Mouse (Mus musculus): ENCODE results near the gene Cdk17.
A peak's percentile ranks its signal among the peaks of the same experiment; 100 is the strongest.

The Cdk17 gene

GRCm38 (mm10) chr10:93171182-93171855 lies 10.6 kb downstream of the Cdk17 start:
- no peak for DNase-seq

- no peak for DNase-seq
Measured at GRCm38 (mm10) chr10:93177471-93177870, 16.8 kb downstream of the Cdk17 start.

GRCm38 (mm10) chr10:93177874-93178273 lies 17.2 kb downstream of the Cdk17 start:
- DNase-seq: no peak

DNA sequence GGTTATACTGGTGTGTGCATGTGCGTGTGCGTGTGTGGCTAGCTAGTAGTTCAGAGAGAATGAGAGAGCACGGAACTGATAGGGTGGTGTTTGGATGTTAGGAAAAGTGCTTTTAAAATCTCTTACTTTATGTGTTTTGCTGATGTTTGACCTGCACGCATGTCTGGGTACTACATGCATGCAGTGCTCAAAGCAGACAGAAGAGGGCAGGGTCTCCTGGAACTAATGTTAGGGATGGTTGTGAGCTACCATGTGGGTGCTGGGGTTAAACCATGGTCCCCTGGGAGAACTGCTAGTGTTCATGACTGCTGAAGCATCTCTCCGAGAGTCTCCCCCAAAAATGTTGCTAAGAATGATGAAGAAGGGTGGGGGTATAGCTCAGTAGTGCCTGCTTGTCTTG lies 18.0 kb downstream of the Cdk17 start:
- DNase-seq: no peak

DNA sequence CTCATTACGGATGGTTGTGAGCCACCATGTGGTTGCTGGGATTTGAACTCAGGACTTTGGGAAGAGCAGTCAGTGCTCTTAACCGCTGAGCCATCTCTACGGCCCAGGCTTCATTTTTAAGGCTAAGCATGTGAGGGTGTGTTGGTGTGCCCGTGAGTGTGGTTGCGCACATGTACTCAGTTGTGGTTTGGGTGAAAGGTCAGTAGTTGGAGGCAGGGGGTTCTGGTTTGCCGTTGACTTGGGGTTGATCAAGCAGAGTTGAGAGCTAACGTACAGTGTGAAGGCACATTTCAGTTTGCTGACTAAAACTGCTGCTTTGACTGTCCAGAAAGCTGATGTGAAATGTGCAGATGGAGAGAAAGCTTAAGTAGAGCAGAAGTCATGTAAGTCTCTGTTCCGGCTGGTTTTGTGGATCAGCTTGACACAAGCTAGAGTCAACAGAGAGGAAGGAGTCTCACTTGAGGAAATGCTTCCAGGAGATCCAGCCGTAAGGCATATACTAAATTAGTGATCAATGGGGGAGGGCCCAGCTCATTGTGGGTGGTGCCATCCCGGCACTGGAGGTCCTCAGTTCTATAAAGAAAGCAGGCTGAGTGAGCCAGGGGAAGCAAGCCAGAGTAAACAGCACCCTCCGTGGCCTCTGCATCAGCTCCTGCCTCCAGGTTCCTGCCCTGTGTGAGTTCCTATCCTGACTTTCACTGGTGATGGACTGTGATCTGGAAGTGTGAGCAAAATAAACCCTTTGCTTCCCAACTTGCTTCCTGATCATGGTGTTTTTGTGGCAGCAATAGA lies 19.2 kb downstream of the Cdk17 start:
- no peak for DNase-seq

DNA sequence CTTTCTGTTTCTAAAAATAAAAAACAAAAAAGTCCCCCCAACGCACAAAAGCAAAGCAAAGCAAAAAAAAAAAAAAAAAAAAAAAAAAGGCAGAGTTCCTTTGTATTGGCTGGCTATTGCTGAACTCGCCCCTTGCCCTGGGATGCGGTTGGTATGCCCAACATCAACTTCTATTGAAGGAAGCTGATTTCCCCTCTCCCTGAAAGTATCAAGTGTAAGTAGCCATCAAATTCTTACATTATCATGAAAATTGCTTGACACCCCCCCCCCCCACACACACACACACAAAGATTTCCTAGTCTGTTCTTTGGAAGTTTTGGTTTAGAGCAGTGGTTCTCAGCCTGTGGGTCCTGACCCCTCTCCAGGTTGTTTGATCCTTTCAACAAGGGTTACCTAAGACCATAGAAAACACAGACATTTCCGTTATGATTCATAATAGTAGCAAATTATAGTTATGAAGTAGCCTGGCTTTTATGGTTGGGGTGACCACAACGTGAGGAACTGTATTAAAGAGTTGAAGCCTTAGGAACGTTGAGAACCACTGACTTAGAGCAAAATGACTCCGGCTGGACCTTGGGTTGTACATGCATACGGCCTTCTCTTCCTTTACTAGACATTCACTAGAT lies 23.8 kb downstream of the Cdk17 start:
- DNase-seq: no peak

DNA sequence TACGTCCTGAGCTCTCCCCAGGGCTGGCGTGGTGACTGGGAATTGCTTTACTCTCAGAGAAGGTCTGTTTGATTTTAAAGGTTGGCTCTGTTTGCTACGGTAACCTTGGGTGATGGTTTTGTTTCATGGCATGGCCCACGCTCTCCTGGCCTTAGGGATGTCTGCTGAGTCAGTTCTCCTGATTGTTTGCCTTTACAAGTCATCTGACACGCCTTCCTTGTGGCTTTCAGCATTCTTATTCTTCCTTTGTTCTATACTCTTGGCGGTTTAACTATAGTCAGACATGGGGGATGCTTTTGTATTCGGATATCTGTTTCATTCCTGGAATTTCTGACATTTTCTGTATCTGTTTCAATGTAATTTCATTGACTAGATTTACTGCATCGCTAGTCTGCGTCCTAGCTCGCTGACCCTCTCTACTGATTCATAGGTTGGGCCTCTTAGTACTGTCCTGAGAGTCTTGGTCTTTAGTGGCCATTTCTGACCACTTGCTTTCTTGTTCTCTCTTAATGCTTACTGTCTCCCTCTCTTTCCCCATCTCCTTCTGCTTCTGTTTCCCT lies 27.8 kb downstream of the Cdk17 start:
- DNase-seq: no peak

- no peak for DNase-seq
Measured at GRCm38 (mm10) chr10:93190475-93191262, 30.0 kb downstream of the Cdk17 start.

GRCm38 (mm10) chr10:93197092-93197491 lies 36.4 kb downstream of the Cdk17 start:
- DNase-seq: no peak

GRCm38 (mm10) chr10:93198958-93199357 lies 38.3 kb downstream of the Cdk17 start:
- DNase-seq: no peak

DNA sequence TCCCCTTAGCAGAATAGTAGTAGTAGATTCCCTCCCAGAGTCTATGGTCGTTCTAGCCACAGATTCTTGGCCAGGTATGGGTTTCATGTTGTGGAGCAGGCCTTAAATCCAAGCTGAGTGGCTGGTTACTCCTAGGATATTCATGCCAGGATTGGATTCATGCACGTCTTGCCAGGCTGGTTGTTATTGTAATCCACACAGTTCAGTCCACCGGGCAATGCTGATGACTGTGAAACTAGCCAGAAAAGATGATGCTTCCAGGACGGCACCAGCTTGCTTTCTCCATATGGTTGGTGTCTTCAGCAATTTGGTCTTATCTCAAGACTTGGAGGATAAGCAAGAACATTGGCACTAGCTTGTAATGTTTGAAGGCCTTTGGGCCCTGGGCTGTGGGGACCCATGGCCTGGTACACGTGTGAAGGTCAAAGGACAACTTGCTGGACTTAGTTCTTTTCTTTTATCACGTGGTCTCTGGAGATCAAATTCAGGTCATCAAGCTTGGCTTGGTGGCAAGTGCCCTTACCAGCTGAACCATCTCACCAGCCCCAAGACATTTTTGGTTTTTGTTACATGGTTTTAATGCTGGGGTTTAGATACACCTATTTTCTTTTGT lies 41.3 kb downstream of the Cdk17 start:
- DNase-seq: no peak

DNA sequence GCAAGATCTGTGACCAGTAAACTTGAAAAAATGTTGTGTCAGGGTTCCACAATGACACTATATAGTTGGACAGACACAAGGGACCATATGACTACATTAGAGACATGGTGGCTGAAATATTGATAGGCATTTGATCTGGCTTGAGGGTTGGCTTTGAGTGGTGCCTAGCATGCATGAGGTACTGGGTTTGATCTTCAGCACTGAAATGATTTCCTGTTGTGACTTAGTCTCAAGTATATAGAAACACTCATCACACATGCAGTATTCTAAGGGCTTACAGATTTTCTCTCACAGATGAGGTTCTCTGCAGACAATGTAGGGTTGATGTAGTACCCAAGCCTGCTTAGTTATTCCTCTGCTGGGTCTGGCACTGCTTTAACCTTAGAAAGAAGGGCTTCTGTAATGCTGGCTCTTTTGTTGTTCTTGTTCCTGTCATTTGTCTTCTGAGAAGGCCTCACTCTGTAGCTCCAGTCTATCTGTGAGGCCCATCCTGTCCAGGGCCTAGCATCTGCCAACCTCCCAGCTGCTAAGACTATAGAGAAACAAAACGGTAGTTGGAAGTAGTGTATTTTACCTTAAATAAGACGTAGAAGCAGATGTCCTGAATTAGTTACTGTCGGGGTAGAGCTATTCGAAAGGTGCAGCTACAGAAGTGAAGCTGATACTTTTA lies 44.7 kb downstream of the Cdk17 start:
- DNase-seq: no peak

DNA sequence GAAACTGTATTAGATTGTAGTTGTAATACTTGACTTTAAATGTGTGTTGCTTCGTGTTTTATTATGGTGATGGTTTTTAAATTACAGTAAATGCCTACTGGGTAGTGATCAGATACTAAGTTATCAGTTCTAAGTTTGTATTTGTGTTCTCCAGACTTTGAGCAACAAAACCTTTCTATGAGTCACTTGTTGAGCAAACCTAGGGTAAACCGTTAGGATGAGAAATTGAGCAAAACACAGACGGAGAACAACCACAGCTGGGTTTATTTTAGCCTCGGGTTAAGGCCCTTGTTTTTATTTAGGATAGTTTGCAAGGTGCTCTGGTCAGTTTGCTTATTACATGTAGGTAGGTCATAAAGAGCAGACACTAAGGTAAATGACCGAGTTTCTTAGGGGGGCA lies 46.5 kb downstream of the Cdk17 start:
- DNase-seq: no peak

DNA sequence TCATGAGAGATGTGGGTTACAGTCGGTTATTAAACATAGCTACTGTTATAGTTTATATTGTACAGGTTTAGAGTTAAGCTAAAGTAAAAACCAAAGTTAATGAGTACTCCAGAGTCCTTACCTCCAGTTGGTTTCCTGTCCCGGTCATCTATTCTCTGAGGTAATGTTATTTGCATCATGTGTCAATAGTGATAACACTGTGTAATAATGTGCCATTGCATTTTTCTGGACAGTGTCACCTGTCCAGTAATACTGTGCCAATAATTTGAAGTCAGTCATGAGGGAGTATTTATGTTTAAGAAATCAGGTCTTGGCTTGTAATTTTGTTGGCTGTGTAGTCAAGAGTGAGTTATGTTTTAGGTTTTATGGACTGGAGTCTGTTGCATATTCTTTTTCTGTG lies 52.0 kb downstream of the Cdk17 start:
- no peak for DNase-seq

GRCm38 (mm10) chr10:93213339-93213738 lies 52.7 kb downstream of the Cdk17 start:
- DNase-seq: no peak

DNA sequence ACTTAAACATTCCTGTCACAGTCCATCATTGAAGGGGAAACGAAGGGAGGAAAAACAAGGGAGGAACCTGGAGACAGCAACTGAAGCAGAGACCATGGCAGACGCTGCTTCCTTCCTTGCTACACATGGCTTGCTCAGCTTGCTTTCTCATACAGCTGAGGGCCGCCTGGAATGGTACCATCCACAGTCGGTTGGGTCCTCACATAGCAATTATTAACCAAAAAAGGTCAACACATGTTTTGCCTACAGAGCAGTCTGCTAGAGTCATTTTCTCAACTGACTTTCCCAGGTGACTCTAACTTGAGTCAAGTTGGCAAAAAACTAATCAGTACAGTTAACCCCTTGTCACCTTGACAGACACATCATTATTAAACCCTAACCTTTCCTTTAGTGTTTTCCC lies 53.6 kb downstream of the Cdk17 start:
- no peak for DNase-seq

DNA sequence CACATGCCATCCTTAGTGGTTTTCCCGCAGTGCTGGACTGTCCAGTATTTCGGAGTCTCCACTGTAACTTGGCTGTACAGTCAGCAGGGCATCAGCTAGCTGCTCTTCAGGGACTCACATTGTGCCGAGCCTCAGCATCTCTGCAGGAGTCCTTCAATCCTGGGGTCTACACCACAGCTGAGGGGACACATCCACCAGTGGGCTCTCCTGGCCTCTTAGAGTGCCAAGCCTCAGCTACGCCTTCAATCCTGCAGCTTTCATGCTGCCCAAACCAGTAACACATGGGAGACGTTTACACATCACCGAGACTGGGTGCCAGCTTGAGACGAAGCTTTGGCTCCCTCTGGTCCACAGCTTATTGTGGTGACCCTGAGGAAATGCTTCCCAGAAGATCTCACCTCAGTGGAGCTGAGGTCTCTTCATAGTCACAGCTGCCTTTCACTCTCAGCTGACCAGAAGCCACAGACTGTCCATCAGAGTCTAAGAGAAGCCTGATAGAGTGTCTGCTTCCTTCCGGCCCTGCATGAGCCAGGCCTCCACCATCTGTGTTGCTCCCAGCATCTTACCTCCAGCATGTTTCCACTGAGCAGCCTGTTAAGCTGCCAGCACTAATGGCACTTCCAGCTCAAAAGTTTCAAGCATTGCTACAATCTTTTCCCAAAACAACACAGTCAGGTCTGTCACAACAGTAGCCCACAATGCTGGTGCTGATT lies 54.5 kb downstream of the Cdk17 start:
- no peak for DNase-seq

GRCm38 (mm10) chr10:93225751-93226150 lies 65.1 kb downstream of the Cdk17 start:
- DNase-seq: no peak

DNA sequence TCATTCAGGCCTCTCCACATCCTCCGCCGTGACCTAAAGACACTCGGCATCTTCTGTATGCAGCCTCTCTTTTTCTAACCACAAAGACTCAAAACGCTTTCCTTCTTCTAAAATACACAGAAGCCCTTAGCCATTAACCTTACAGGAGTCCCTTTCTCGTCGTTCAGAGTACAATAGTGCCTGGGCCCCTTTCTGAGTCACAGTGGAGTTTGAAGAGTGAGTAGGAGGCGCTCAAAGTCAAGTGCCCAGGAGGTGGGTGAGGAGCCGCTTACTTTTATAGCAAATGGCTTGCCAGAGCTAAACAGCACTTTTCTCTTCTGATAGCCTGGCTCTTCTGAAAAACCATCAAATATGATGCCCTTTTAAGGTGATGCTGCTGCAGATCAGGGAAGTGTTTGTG lies 67.2 kb downstream of the Cdk17 start:
- DNase-seq: no peak

GRCm38 (mm10) chr10:93228401-93229007 lies 67.8 kb downstream of the Cdk17 start:
- peak; percentile 32 for DNase-seq

- DNase-seq: peak; percentile 11
Measured at GRCm38 (mm10) chr10:93231490-93231889, 70.8 kb downstream of the Cdk17 start.

All from retina, postnatal 1 day (tissue).